Mouse (Mus musculus): ENCODE data around the gene Mrps18a. TPM values are rescaled to one million over a fixed set of nuclear protein-coding genes. Genes with fewer than 3 reads are reported as not detected.

The Mrps18a gene
- polyA plus RNA-seq, 1 experiment from 2014 or later = 137 TPM

GRCm38 (mm10) chr17:46129741-46130498, 19.1 kb downstream of the Mrps18a start:
- no peaks in the 10 kb centered on the region for H3K9me3 ChIP-seq (replicated peaks)
- 81% methylated on average over 13 of the region's 13 CpGs for whole genome bisulfite sequencing

GRCm38 (mm10) chr17:46132058-46132718, 21.4 kb downstream of the Mrps18a start:
- peak; percentile 48; the same call in 1 of the 2 replicates for ATAC-seq
- no peaks in the 10 kb centered on the region for H3K4me1 ChIP-seq
- no peaks in the 10 kb centered on the region for H3K9me3 ChIP-seq (replicated peaks)
- H3K4me2 ChIP-seq = no peak overlapping the region
- H3K36me3 ChIP-seq (ENCODE audit: poor library complexity, severe bottlenecking) = peaks cover 40% of the 10 kb centered on the region
- no peak overlapping the region for H3K27ac ChIP-seq
- H3K27me3 ChIP-seq = no peaks in the 10 kb centered on the region
- no peak overlapping the region for H3K9ac ChIP-seq
- H3K4me3 ChIP-seq = no peak overlapping the region
- 16% methylated on average over 12 of the region's 12 CpGs for WGBS

More at GRCm38 (mm10) chr17:46129741-46130498, 19.1 kb downstream of the Mrps18a start:
- H3K4me2 ChIP-seq = no peak overlapping the region
- H3K27me3 ChIP-seq = no peaks in the 10 kb centered on the region
- no peak for ATAC-seq
- peaks cover 55% of the 10 kb centered on the region for H3K36me3 ChIP-seq (ENCODE audit: poor library complexity, severe bottlenecking)
- H3K4me1 ChIP-seq = no peaks in the 10 kb centered on the region
- no peak overlapping the region for H3K27ac ChIP-seq
- H3K9ac ChIP-seq = no peak overlapping the region
- H3K4me3 ChIP-seq = no peak overlapping the region

GRCm38 (mm10) chr17:46132862-46133261, 22.1 kb downstream of the Mrps18a start:
- Histone ChIP-seq H3K27ac (no peak overlapping the region), H3K4me3 (no peak overlapping the region), H3K27me3 (no peaks in the 10 kb centered on the region), H3K9me3 (replicated peaks) (no peaks in the 10 kb centered on the region), H3K9ac (no peak overlapping the region), H3K4me1 (no peaks in the 10 kb centered on the region), H3K4me2 (no peak overlapping the region), H3K36me3 (ENCODE audit: poor library complexity, severe bottlenecking) (peaks cover 33% of the 10 kb centered on the region)
- no peak for ATAC-seq
- 76% methylated on average over 8 of the region's 8 CpGs for WGBS

GRCm38 (mm10) chr17:46138563-46139236, 27.9 kb downstream of the Mrps18a start:
- ATAC-seq = no peak
- peaks cover 9% of the 10 kb centered on the region for H3K4me1 ChIP-seq
- H3K9ac ChIP-seq = no peak overlapping the region
- H3K36me3 ChIP-seq (ENCODE audit: poor library complexity, severe bottlenecking) = peaks cover 7% of the 10 kb centered on the region
- no peak overlapping the region for H3K27ac ChIP-seq
- H3K4me2 ChIP-seq = no peak overlapping the region
- H3K4me3 ChIP-seq = no peak overlapping the region
- no peaks in the 10 kb centered on the region for H3K27me3 ChIP-seq
- no peaks in the 10 kb centered on the region for H3K9me3 ChIP-seq (replicated peaks)
- 85% methylated on average over 8 of the region's 8 CpGs for WGBS

- Histone ChIP-seq H3K36me3 (ENCODE audit: poor library complexity, severe bottlenecking) (peaks cover 7% of the 10 kb centered on the region), H3K4me3 (no peak overlapping the region), H3K4me2 (no peak overlapping the region), H3K9me3 (replicated peaks) (no peaks in the 10 kb centered on the region), H3K27ac (no peak overlapping the region), H3K9ac (no peak overlapping the region), H3K4me1 (peaks cover 15% of the 10 kb centered on the region), H3K27me3 (no peaks in the 10 kb centered on the region)
- no peak for ATAC-seq
- 89% methylated on average over 3 of the region's 3 CpGs for WGBS
Observed at GRCm38 (mm10) chr17:46139872-46140271, 29.1 kb downstream of the Mrps18a start.

- 6% methylated on average over 37 of the region's 37 CpGs for WGBS
- H3K27me3 ChIP-seq = no peaks in the 10 kb centered on the region
- no peaks in the 10 kb centered on the region for H3K9me3 ChIP-seq (replicated peaks)
- H3K36me3 ChIP-seq (ENCODE audit: poor library complexity, severe bottlenecking) = peaks cover 35% of the 10 kb centered on the region
- H3K4me1 ChIP-seq = peaks cover 15% of the 10 kb centered on the region
- peak within 1 kb of the TSS; percentile 51 for H3K4me3 ChIP-seq
- H3K4me2 ChIP-seq = peak within 1 kb of the TSS; percentile 80
- no peak within 1 kb of the TSS for H3K27ac ChIP-seq
- peak; percentile 95 for ATAC-seq
- H3K9ac ChIP-seq = peak within 1 kb of the TSS; percentile 64
Observed at GRCm38 (mm10) chr17:46143578-46144423, 33.0 kb downstream of the Mrps18a start, which contains the start of gene Rsph9. Rsph9 (minus strand) TSS chr17:46144216.

- WGBS = 9% methylated on average over 33 of the region's 33 CpGs
- Histone ChIP-seq H3K9ac (peak within 1 kb of the TSS; percentile 79), H3K27ac (no peak within 1 kb of the TSS), H3K36me3 (ENCODE audit: poor library complexity, severe bottlenecking) (peaks cover 17% of the 10 kb centered on the region), H3K4me3 (peak within 1 kb of the TSS; percentile 63), H3K4me2 (peak within 1 kb of the TSS; percentile 96), H3K27me3 (no peaks in the 10 kb centered on the region), H3K4me1 (peaks cover 18% of the 10 kb centered on the region), H3K9me3 (replicated peaks) (no peaks in the 10 kb centered on the region)
- peak; percentile 95 for ATAC-seq
Observed at GRCm38 (mm10) chr17:46152847-46153782, 42.3 kb downstream of the Mrps18a start, which contains the start of gene Mad2l1bp. Mad2l1bp (minus strand) TSS chr17:46153553.

- peaks cover 18% of the 10 kb centered on the region for H3K4me1 ChIP-seq
- no peaks in the 10 kb centered on the region for H3K27me3 ChIP-seq
- H3K4me2 ChIP-seq = no peak overlapping the region
- ATAC-seq = no peak
- no peak overlapping the region for H3K27ac ChIP-seq
- no peak overlapping the region for H3K9ac ChIP-seq
- H3K36me3 ChIP-seq (ENCODE audit: poor library complexity, severe bottlenecking) = peaks cover 5% of the 10 kb centered on the region; the same call in 1 of the 2 replicates
- H3K4me3 ChIP-seq = no peak overlapping the region
- H3K9me3 ChIP-seq (replicated peaks) = no peaks in the 10 kb centered on the region
- WGBS = 92% methylated on average over 3 of the region's 3 CpGs
Observed at GRCm38 (mm10) chr17:46154336-46154735, 43.5 kb downstream of the Mrps18a start.

- WGBS = 92% methylated on average over 5 of the region's 5 CpGs
- ATAC-seq = no peak
Observed at GRCm38 (mm10) chr17:46156680-46157079, 45.9 kb downstream of the Mrps18a start.

GRCm38 (mm10) chr17:46157131-46157530, 46.3 kb downstream of the Mrps18a start:
- Histone ChIP-seq H3K4me3 (no peak overlapping the region), H3K27ac (no peak overlapping the region), H3K4me2 (no peak overlapping the region), H3K27me3 (no peaks in the 10 kb centered on the region), H3K9me3 (replicated peaks) (no peaks in the 10 kb centered on the region), H3K4me1 (peaks cover 27% of the 10 kb centered on the region), H3K9ac (no peak overlapping the region), H3K36me3 (ENCODE audit: poor library complexity, severe bottlenecking) (no peaks in the 10 kb centered on the region)
- ATAC-seq = no peak
- 82% methylated on average over 8 of the region's 8 CpGs for WGBS

More at GRCm38 (mm10) chr17:46156680-46157079, 45.9 kb downstream of the Mrps18a start:
- Histone ChIP-seq H3K36me3 (ENCODE audit: poor library complexity, severe bottlenecking) (no peaks in the 10 kb centered on the region; the same call in 1 of the 2 replicates), H3K4me1 (peaks cover 27% of the 10 kb centered on the region), H3K27ac (no peak overlapping the region), H3K4me2 (no peak overlapping the region), H3K27me3 (no peaks in the 10 kb centered on the region), H3K9ac (no peak overlapping the region), H3K4me3 (no peak overlapping the region), H3K9me3 (replicated peaks) (no peaks in the 10 kb centered on the region)
